In the genomic region with DNA sequence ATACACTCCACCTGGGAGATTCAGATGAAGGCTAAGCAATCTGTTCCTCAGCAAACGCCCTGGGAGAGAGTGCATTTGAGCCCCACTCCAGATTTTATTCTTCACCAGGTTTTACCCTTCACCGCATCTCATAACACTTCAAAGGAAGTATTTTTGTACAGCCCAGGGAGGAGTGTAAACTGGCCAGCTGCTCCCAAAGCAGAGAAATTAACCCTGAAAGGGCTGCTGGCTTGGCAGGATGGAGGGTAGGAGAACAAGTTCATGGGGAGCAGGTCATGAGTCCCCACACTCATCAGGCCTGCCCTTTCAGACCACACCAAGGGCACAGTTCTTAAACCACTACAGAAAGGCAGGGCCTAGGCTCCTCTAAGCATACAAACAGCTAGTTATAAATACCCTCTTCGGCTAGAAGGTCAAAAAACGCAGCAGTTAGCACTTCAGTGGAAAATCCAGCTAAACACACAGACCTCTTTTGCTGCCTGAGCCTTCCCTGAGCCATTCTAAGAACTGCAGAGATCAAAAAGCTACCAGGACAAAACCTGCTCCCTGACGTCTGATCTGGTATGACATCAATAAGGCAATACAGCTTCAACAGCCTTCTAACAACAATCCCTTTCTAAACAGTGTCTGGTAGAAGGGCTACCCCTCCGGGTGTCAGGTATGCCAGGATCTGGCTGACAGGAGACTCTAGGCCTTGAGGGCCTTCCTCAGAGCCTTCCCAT, we compare ENCODE assay signal across 11 mouse cellular contexts. TPM values are rescaled to one million over a fixed set of nuclear protein-coding genes. Genes with fewer than 3 reads are reported as not detected.
A peak's percentile ranks its signal among the peaks of the same experiment; 100 is the strongest.
DNase-seq lines count a peak whose midpoint lies in the region; ATAC-seq and TF ChIP-seq lines count a peak whose summit lies in the region.
"Had no signal": no experiment of that assay in that cellular context is flagged by ENCODE, and none has a peak within 500 bp of the region (broad histone marks: within the 10 kb centered on the region; RNA-seq: fewer than 3 reads in every experiment).

No protein-coding gene starts in this region.

- H3K9me3 ChIP-seq in heart, embryonic 15.5 days (replicated peaks): no peaks in the 10 kb centered on the region
- no peaks in the 10 kb centered on the region for H3K9me3 ChIP-seq in kidney, embryonic 16.5 days (ENCODE audit: low read length)
- no peaks in the 10 kb centered on the region for H3K9me3 ChIP-seq in lung, embryonic 16.5 days (ENCODE audit: control insufficient read depth, low read length)
- no peaks in the 10 kb centered on the region for H3K9me3 ChIP-seq in stomach, embryonic 15.5 days
- H3K9me3 ChIP-seq: neural tube, embryonic 12.5 days had no signal

- peak; percentile 64; the same call in 1 of the 2 replicates for ATAC-seq in heart, embryonic 15.5 days (replicated peaks; ENCODE audit: insufficient number of reproducible peaks, insufficient read depth, low FRiP score, low read depth)
- peak; percentile 88 for ATAC-seq in kidney, embryonic 16.5 days (ENCODE audit: low FRiP score, low TSS enrichment)
- peak; percentile 75 for ATAC-seq in lung, embryonic 16.5 days (ENCODE audit: low read depth)
- peak; percentile 67; the same call in 1 of the 2 replicates for ATAC-seq in stomach, embryonic 15.5 days (ENCODE audit: insufficient read depth, low FRiP score, low read depth)

- peak overlapping the region; percentile 90 for H3K27ac ChIP-seq in cortical plate, adult 2 months (ENCODE audit: insufficient read depth, low read length)
- peak overlapping the region; percentile 92 for H3K27ac ChIP-seq in heart, embryonic 15.5 days
- H3K27ac ChIP-seq in kidney, embryonic 16.5 days (ENCODE audit: low read length): peak overlapping the region; percentile 90
- H3K27ac ChIP-seq in lung, embryonic 16.5 days (ENCODE audit: low read length): peak overlapping the region; percentile 89
- H3K27ac ChIP-seq in stomach, embryonic 15.5 days: peak overlapping the region; percentile 63
- H3K27ac ChIP-seq: neural tube, embryonic 12.5 days had no signal

- H3K27me3 ChIP-seq in heart, embryonic 15.5 days: no peaks in the 10 kb centered on the region
- no peaks in the 10 kb centered on the region for H3K27me3 ChIP-seq in kidney, embryonic 16.5 days (ENCODE audit: insufficient read depth, low read length)
- H3K27me3 ChIP-seq in lung, embryonic 16.5 days (ENCODE audit: control insufficient read depth, insufficient read depth, low read depth, low read length): no peaks in the 10 kb centered on the region
- no peaks in the 10 kb centered on the region for H3K27me3 ChIP-seq in stomach, embryonic 15.5 days (replicated peaks)
- H3K27me3 ChIP-seq: CH12.LX; neural tube, embryonic 12.5 days had no signal

- peak; percentile 54 for DNase-seq in cerebellum, postnatal 10 days
- no peak for DNase-seq in cerebellum, adult 11-12 months
- DNase-seq in B cell, adult 2 months: no peak

- H3K4me1 ChIP-seq in cortical plate, adult 2 months (ENCODE audit: control insufficient read depth, insufficient read depth, low read length): peaks cover 17% of the 10 kb centered on the region
- peaks cover 57% of the 10 kb centered on the region for H3K4me1 ChIP-seq in heart, embryonic 15.5 days (replicated peaks)
- H3K4me1 ChIP-seq in kidney, embryonic 16.5 days (ENCODE audit: insufficient read depth, low read length): peaks cover 72% of the 10 kb centered on the region
- H3K4me1 ChIP-seq in lung, embryonic 16.5 days (replicated peaks; ENCODE audit: control insufficient read depth, insufficient read depth, low read length): peaks cover 58% of the 10 kb centered on the region
- peaks cover 38% of the 10 kb centered on the region for H3K4me1 ChIP-seq in stomach, embryonic 15.5 days

- no peak for TF ChIP-seq CTCF in cortical plate, adult 2 months (IDR thresholded peaks at IDR 0.05; ENCODE audit: extremely low read depth, insufficient read depth, low read length)

- no peak overlapping the region for H3K4me3 ChIP-seq in cortical plate, adult 2 months (ENCODE audit: insufficient read depth, low read length)
- H3K4me3 ChIP-seq in heart, embryonic 15.5 days: no peak overlapping the region
- no peak overlapping the region for H3K4me3 ChIP-seq in kidney, embryonic 16.5 days (ENCODE audit: low read length)
- no peak overlapping the region for H3K4me3 ChIP-seq in lung, embryonic 16.5 days (ENCODE audit: low read length)
- H3K4me3 ChIP-seq in stomach, embryonic 15.5 days (replicated peaks): no peak overlapping the region
- H3K4me3 ChIP-seq: erythroblast, embryonic 14.5 days; neural tube, embryonic 12.5 days had no signal

- no peaks in the 10 kb centered on the region for H3K36me3 ChIP-seq in heart, embryonic 15.5 days
- H3K36me3 ChIP-seq in kidney, embryonic 16.5 days (ENCODE audit: insufficient read depth, low read length): no peaks in the 10 kb centered on the region
- no peaks in the 10 kb centered on the region for H3K36me3 ChIP-seq in lung, embryonic 16.5 days (ENCODE audit: control insufficient read depth, insufficient read depth, low read length)
- no peaks in the 10 kb centered on the region for H3K36me3 ChIP-seq in stomach, embryonic 15.5 days
- H3K36me3 ChIP-seq: neural tube, embryonic 12.5 days had no signal

- 14% methylated on average over 6 of the region's 6 CpGs for WGBS in heart, embryonic 15.5 days
- WGBS in kidney, embryonic 16.5 days: 3% methylated on average over 6 of the region's 6 CpGs
- WGBS in lung, embryonic 16.5 days: 6% methylated on average over 6 of the region's 6 CpGs
- 15% methylated on average over 6 of the region's 6 CpGs for WGBS in stomach, embryonic 15.5 days

- H3K9ac ChIP-seq in heart, embryonic 15.5 days: peak overlapping the region; percentile 20; the same call in 1 of the 2 replicates
- H3K9ac ChIP-seq in kidney, embryonic 16.5 days (replicated peaks; ENCODE audit: low read length): peak overlapping the region; percentile 41
- peak overlapping the region; percentile 21 for H3K9ac ChIP-seq in lung, embryonic 16.5 days (ENCODE audit: low read length)
- H3K9ac ChIP-seq in stomach, embryonic 15.5 days: no peak overlapping the region
- H3K9ac ChIP-seq: neural tube, embryonic 12.5 days had no signal

- peak overlapping the region; percentile 47 for H3K4me2 ChIP-seq in heart, embryonic 15.5 days
- H3K4me2 ChIP-seq in kidney, embryonic 16.5 days (replicated peaks; ENCODE audit: low read depth, low read length): peak overlapping the region; percentile 37
- peak overlapping the region; percentile 19 for H3K4me2 ChIP-seq in lung, embryonic 16.5 days (ENCODE audit: low read depth, low read length)
- peak overlapping the region; percentile 20 for H3K4me2 ChIP-seq in stomach, embryonic 15.5 days
- H3K4me2 ChIP-seq: neural tube, embryonic 12.5 days had no signal

- no peak for TF ChIP-seq POLR2A in cortical plate, adult 2 months (IDR thresholded peaks at IDR 0.05; ENCODE audit: extremely low read depth, insufficient read depth, low read length)

RNA-seq across cellular contexts. Expression of gene Znrf3, which starts 28.9 kb away (rescaled TPM):
- polyA plus RNA-seq in cortical plate, adult 2 months (2012; rRNA removed): 5.9 and 6.0 TPM in 2 replicates
- polyA plus RNA-seq in heart, embryonic 15.5 days (2015; fragmentation: Nextera tagmentation; extraction: Ambion mirVana): 6.5 and 6.7 TPM in 2 replicates
- polyA plus RNA-seq in kidney, embryonic 16.5 days (2015; fragmentation: Nextera tagmentation; extraction: Ambion mirVana): 16.5 and 18.8 TPM in 2 replicates
- 15.9 and 17.2 TPM in 2 replicates for polyA plus RNA-seq in lung, embryonic 16.5 days (2015; fragmentation: Nextera tagmentation; extraction: Ambion mirVana)
- 12.9 and 13.4 TPM in 2 replicates for polyA plus RNA-seq in stomach, embryonic 15.5 days (2015; fragmentation: Nextera tagmentation; extraction: Ambion mirVana)

Comparison
In these comparisons a context has a peak if more than half of its experiments do, and no peak if none do; other contexts are left out.
1. DNase-seq: peak in cerebellum, postnatal 10 days (2 of 2); none in cerebellum, adult 11-12 months (single experiment) and B cell, adult 2 months (0 of 2).
2. Peak in every context shown above with its lines, with median percentiles within 50 percentile points of each other: H3K27ac ChIP-seq, ATAC-seq and H3K4me2 ChIP-seq.